ENCODE assay signal across 12 mouse cellular contexts in the genomic region with DNA sequence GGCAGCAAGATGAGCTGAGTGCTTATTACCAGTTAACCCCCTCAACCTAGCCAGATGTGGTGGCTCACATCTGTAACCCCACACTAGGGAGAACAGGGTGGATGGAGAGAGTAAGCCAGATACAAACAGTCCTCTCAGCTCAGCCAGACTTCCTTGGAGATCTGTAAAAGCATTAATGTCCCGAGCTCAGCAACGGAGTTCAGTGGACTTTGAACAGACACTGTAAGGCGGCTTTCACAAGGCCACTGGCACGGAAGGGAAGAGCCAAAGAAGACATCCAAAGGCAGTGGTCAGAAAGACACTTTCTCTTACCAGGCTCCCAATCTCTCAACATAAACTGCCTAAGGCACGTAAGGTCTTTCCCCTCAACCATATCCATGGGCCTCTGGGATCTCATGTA.
"Had no signal": no experiment of that assay in that cellular context is flagged by ENCODE, and none has a peak within 500 bp of the region (broad histone marks: within the 10 kb centered on the region; RNA-seq: fewer than 3 reads in every experiment).

No protein-coding gene starts in this region.

- H3K36me3 ChIP-seq: limb, embryonic 13.5 days; midbrain, embryonic 12.5 days; stomach, embryonic 15.5 days had no signal

- DNase-seq: layer of hippocampus, adult 9-11 months; layer of hippocampus, postnatal 36 days; lung, adult 18-20 months; right cerebral cortex, adult 18-20 months; right cerebral cortex, postnatal 4 days; thymus, postnatal 4 days had no signal

- H3K4me1 ChIP-seq: limb, embryonic 13.5 days; midbrain, embryonic 12.5 days; stomach, embryonic 15.5 days had no signal

- H3K9me3 ChIP-seq: limb, embryonic 13.5 days; midbrain, embryonic 12.5 days; stomach, embryonic 15.5 days had no signal

- H3K27ac ChIP-seq: limb, embryonic 13.5 days; liver, embryonic 14.5 days; midbrain, embryonic 12.5 days; stomach, embryonic 15.5 days had no signal

- H3K4me2 ChIP-seq: limb, embryonic 13.5 days; midbrain, embryonic 12.5 days; stomach, embryonic 15.5 days had no signal

- H3K27me3 ChIP-seq: limb, embryonic 13.5 days; midbrain, embryonic 12.5 days; stomach, embryonic 15.5 days had no signal

- ATAC-seq: hindbrain, embryonic 16.5 days; midbrain, embryonic 16.5 days had no signal

- H3K9ac ChIP-seq: limb, embryonic 13.5 days; liver, embryonic 14.5 days; midbrain, embryonic 12.5 days; stomach, embryonic 15.5 days had no signal

- H3K4me3 ChIP-seq: limb, embryonic 13.5 days; midbrain, embryonic 12.5 days; stomach, embryonic 15.5 days had no signal
